11 mouse cellular contexts compared by ENCODE assay signal in genomic region chr15:82163356-82164060, GRCm38 (mm10). TPM values are rescaled to one million over a fixed set of nuclear protein-coding genes. Genes with fewer than 3 reads are reported as not detected.
DNase-seq lines count a peak whose midpoint lies in the region; ATAC-seq lines count a peak whose summit lies in the region.
"Had no signal": no experiment of that assay in that cellular context is flagged by ENCODE, and none has a peak within 500 bp of the region (broad histone marks: within the 10 kb centered on the region; RNA-seq: fewer than 3 reads in every experiment).

No protein-coding gene starts in this region.

- WGBS in heart, embryonic 13.5 days, result 75% methylated on average over 10 of the region's 10 CpGs
- WGBS in midbrain, embryonic 12.5 days, result 88% methylated on average over 10 of the region's 10 CpGs
- 87% methylated on average over 10 of the region's 10 CpGs for WGBS in midbrain, embryonic 15.5 days
- WGBS in intestine, embryonic 16.5 days, result 82% methylated on average over 10 of the region's 10 CpGs

- H3K4me2 ChIP-seq in heart, embryonic 13.5 days, result 0 out of 2 replicates have a peak overlapping the region, but pooled peaks have one; percentile 20
- H3K4me2 ChIP-seq in midbrain, embryonic 12.5 days (replicated peaks), result no peak overlapping the region
- H3K4me2 ChIP-seq in midbrain, embryonic 15.5 days, result no peak overlapping the region
- H3K4me2 ChIP-seq in intestine, embryonic 16.5 days (ENCODE audit: low read depth, low read length), result peak overlapping the region; percentile 39; the same call in 1 of the 2 replicates

- no peak overlapping the region for H3K4me3 ChIP-seq in heart, embryonic 13.5 days
- H3K4me3 ChIP-seq in midbrain, embryonic 12.5 days, result no peak overlapping the region
- no peak overlapping the region for H3K4me3 ChIP-seq in midbrain, embryonic 15.5 days
- H3K4me3 ChIP-seq in intestine, embryonic 16.5 days (ENCODE audit: low read length), result no peak overlapping the region

- ATAC-seq in heart, embryonic 13.5 days (ENCODE audit: extremely low read depth, insufficient number of reproducible peaks, low FRiP score, low TSS enrichment), result no peak
- no peak for ATAC-seq in midbrain, embryonic 12.5 days (ENCODE audit: low FRiP score, low read depth)
- ATAC-seq in midbrain, embryonic 15.5 days (replicated peaks), result no peak
- ATAC-seq in intestine, embryonic 16.5 days, result no peak
- ATAC-seq in erythroid progenitor cell, adult 5-6 weeks (replicated peaks; ENCODE audit: low FRiP score, poor library complexity, severe bottlenecking), result no peak

- H3K36me3 ChIP-seq in heart, embryonic 13.5 days, result no peaks in the 10 kb centered on the region
- no peaks in the 10 kb centered on the region for H3K36me3 ChIP-seq in midbrain, embryonic 12.5 days
- no peaks in the 10 kb centered on the region for H3K36me3 ChIP-seq in midbrain, embryonic 15.5 days (replicated peaks)
- H3K36me3 ChIP-seq in intestine, embryonic 16.5 days (ENCODE audit: control insufficient read depth, insufficient read depth, low read length), result no peaks in the 10 kb centered on the region
- no peaks in the 10 kb centered on the region; the same call in 1 of the 2 replicates for H3K36me3 ChIP-seq in splenic B cell, adult 2 months (ENCODE audit: control insufficient read depth, insufficient read depth, low read length, poor library complexity, severe bottlenecking)

- H3K27ac ChIP-seq in heart, embryonic 13.5 days (replicated peaks), result peak overlapping the region; percentile 13; the same call in 1 of the 2 replicates
- H3K27ac ChIP-seq in midbrain, embryonic 12.5 days (replicated peaks), result peak overlapping the region; percentile 49
- no peak overlapping the region for H3K27ac ChIP-seq in midbrain, embryonic 15.5 days
- H3K27ac ChIP-seq in intestine, embryonic 16.5 days (ENCODE audit: low read length), result peak overlapping the region; percentile 86

- no peak for DNase-seq in heart, adult 18-20 months
- DNase-seq in splenic B cell, adult 2 months (ENCODE audit: low read depth, low spot score), result peak; percentile 80
- no peak for DNase-seq in layer of hippocampus, postnatal 25 days (ENCODE audit: extremely low spot score in 1 of 2, low spot score in 1 of 2)
- DNase-seq: adrenal gland, postnatal 36 days; layer of hippocampus, postnatal 36 days; right cerebral cortex, postnatal 4 days had no signal

- 0 out of 2 replicates have a peak overlapping the region, but pooled peaks have one; percentile 35 for H3K9ac ChIP-seq in heart, embryonic 13.5 days
- no peak overlapping the region for H3K9ac ChIP-seq in midbrain, embryonic 12.5 days (replicated peaks)
- no peak overlapping the region for H3K9ac ChIP-seq in midbrain, embryonic 15.5 days
- 0 out of 2 replicates have a peak overlapping the region, but pooled peaks have one; percentile 26 for H3K9ac ChIP-seq in intestine, embryonic 16.5 days (ENCODE audit: low read depth, low read length)

- H3K4me1 ChIP-seq in heart, embryonic 13.5 days, result peaks cover 99% of the 10 kb centered on the region
- peaks cover 63% of the 10 kb centered on the region for H3K4me1 ChIP-seq in midbrain, embryonic 12.5 days
- H3K4me1 ChIP-seq in midbrain, embryonic 15.5 days, result peaks cover 56% of the 10 kb centered on the region
- peaks cover 78% of the 10 kb centered on the region for H3K4me1 ChIP-seq in intestine, embryonic 16.5 days (ENCODE audit: control insufficient read depth, insufficient read depth, low read length)

- no peaks in the 10 kb centered on the region for H3K27me3 ChIP-seq in heart, embryonic 13.5 days (replicated peaks)
- H3K27me3 ChIP-seq in midbrain, embryonic 12.5 days, result no peaks in the 10 kb centered on the region
- no peaks in the 10 kb centered on the region for H3K27me3 ChIP-seq in midbrain, embryonic 15.5 days (replicated peaks)
- no peaks in the 10 kb centered on the region for H3K27me3 ChIP-seq in intestine, embryonic 16.5 days (replicated peaks; ENCODE audit: control insufficient read depth, insufficient read depth, low read length)
- H3K27me3 ChIP-seq in splenic B cell, adult 2 months (ENCODE audit: control insufficient read depth, insufficient read depth, low read length, poor library complexity, severe bottlenecking), result no peaks in the 10 kb centered on the region

- no peaks in the 10 kb centered on the region for H3K9me3 ChIP-seq in heart, embryonic 13.5 days
- H3K9me3 ChIP-seq in midbrain, embryonic 12.5 days, result no peaks in the 10 kb centered on the region
- H3K9me3 ChIP-seq in midbrain, embryonic 15.5 days, result no peaks in the 10 kb centered on the region
- no peaks in the 10 kb centered on the region for H3K9me3 ChIP-seq in intestine, embryonic 16.5 days (ENCODE audit: control insufficient read depth, low read length)

RNA-seq across cellular contexts. Expression of gene Srebf2, which starts 16.5 kb away (rescaled TPM):
- 89.4 and 92.6 TPM in 2 replicates for polyA plus RNA-seq in heart, embryonic 13.5 days (2015; fragmentation: Nextera tagmentation; extraction: Ambion mirVana)
- 10 to 100 TPM; 18.2 to 22.1 TPM for total RNA-seq in heart, adult 18-20 months (2021)
- 274 and 276 TPM in 2 replicates for polyA plus RNA-seq in midbrain, embryonic 12.5 days (2016; fragmentation: Nextera tagmentation; extraction: Ambion mirVana)
- 220 and 224 TPM in 2 replicates for polyA plus RNA-seq in midbrain, embryonic 15.5 days (2015; fragmentation: Nextera tagmentation; extraction: Ambion mirVana)
- 138 and 141 TPM in 2 replicates for polyA plus RNA-seq in intestine, embryonic 16.5 days (2015; fragmentation: Nextera tagmentation; extraction: Ambion mirVana)
- 100 to 1,000 TPM; 172 to 174 TPM for total RNA-seq in layer of hippocampus, postnatal 25 days (2021)
- total RNA-seq in erythroid progenitor cell, adult 5-6 weeks (2015; ENCODE audit: low replicate concordance), result 40.7 and 42.9 TPM in 2 replicates
- total RNA-seq in erythroid progenitor cell, adult 5-6 weeks (2017; ENCODE audit: low replicate concordance), result 36.2 and 43.0 TPM in 2 replicates

RNA-seq across cellular contexts. Expression of gene Ccdc134, which starts 35.8 kb away (rescaled TPM):
- 9.0 and 9.6 TPM in 2 replicates for polyA plus RNA-seq in heart, embryonic 13.5 days (2015; fragmentation: Nextera tagmentation; extraction: Ambion mirVana)
- 1 to 10 TPM; 4.0 to 4.4 TPM for total RNA-seq in heart, adult 18-20 months (2021)
- 17.3 and 18.3 TPM in 2 replicates for polyA plus RNA-seq in midbrain, embryonic 12.5 days (2016; fragmentation: Nextera tagmentation; extraction: Ambion mirVana)
- polyA plus RNA-seq in midbrain, embryonic 15.5 days (2015; fragmentation: Nextera tagmentation; extraction: Ambion mirVana), result 12.2 and 12.7 TPM in 2 replicates
- 9.8 and 11.6 TPM in 2 replicates for polyA plus RNA-seq in intestine, embryonic 16.5 days (2015; fragmentation: Nextera tagmentation; extraction: Ambion mirVana)
- 10 to 100 TPM; 11.2 to 15.8 TPM for total RNA-seq in layer of hippocampus, postnatal 25 days (2021)
- total RNA-seq in erythroid progenitor cell, adult 5-6 weeks (2015; ENCODE audit: low replicate concordance), result 2.9 and 12.6 TPM in 2 replicates
- total RNA-seq in erythroid progenitor cell, adult 5-6 weeks (2017; ENCODE audit: low replicate concordance), result 5.5 and 5.8 TPM in 2 replicates

RNA-seq across cellular contexts. Expression of gene Shisa8, which starts 49.1 kb away (rescaled TPM):
- polyA plus RNA-seq in heart, embryonic 13.5 days (2015; fragmentation: Nextera tagmentation; extraction: Ambion mirVana), result 0.17 and 0.21 TPM in 2 replicates
- total RNA-seq in heart, adult 18-20 months (2021), result under 1 TPM in 1 of 2 experiments, not detected in 1; 0.21 TPM
- 0.73 and 0.80 TPM in 2 replicates for polyA plus RNA-seq in midbrain, embryonic 12.5 days (2016; fragmentation: Nextera tagmentation; extraction: Ambion mirVana)
- 1.1 and 1.5 TPM in 2 replicates for polyA plus RNA-seq in midbrain, embryonic 15.5 days (2015; fragmentation: Nextera tagmentation; extraction: Ambion mirVana)
- 0.06 and 0.09 TPM in 2 replicates for polyA plus RNA-seq in intestine, embryonic 16.5 days (2015; fragmentation: Nextera tagmentation; extraction: Ambion mirVana)
- 1 to 10 TPM; 1.4 to 1.9 TPM for total RNA-seq in layer of hippocampus, postnatal 25 days (2021)
- total RNA-seq in erythroid progenitor cell, adult 5-6 weeks (2015; ENCODE audit: low replicate concordance), result not detected in 2 replicates
- total RNA-seq in erythroid progenitor cell, adult 5-6 weeks (2017; ENCODE audit: low replicate concordance), result not detected in 2 replicates

Comparison
In these comparisons a context has a peak if more than half of its experiments do, and no peak if none do; other contexts are left out.
1. H3K4me2 ChIP-seq: peak in heart, embryonic 13.5 days (single experiment) and intestine, embryonic 16.5 days (single experiment); none in midbrain, embryonic 12.5 days (single experiment) and midbrain, embryonic 15.5 days (single experiment).
2. H3K9ac ChIP-seq: peak in heart, embryonic 13.5 days (single experiment) and intestine, embryonic 16.5 days (single experiment); none in midbrain, embryonic 12.5 days (single experiment) and midbrain, embryonic 15.5 days (single experiment).